Mouse (Mus musculus) limb, embryonic 13.5 days (tissue): ENCODE data around the gene Tsks. TPM values are rescaled to one million over a fixed set of nuclear protein-coding genes. Genes with fewer than 3 reads are reported as not detected.

Experiments used
- ATAC-seq: fragments of 200-750 bp; cut with Nextera tagmentation; 2 replicates; pipeline ENCODE4 v1.8.0; 2017; ENCODE audit warnings: low read depth, moderate number of reproducible peaks, moderate TSS enrichment; ENCODE audit not compliant: low FRiP score
- H3K27ac ChIP-seq: fragments of 300-500 bp; sonication (generic); 2 replicates; pipeline ENCODE4 v1.5.1; 2015; ENCODE audit warnings: inconsistent platforms, mild to moderate bottlenecking, moderate library complexity
- H3K27me3 ChIP-seq: fragments of 300-500 bp; sonication (generic); 2 replicates; pipeline ENCODE4 v1.6.1; 2015; ENCODE audit warnings: mild to moderate bottlenecking, inconsistent platforms
- H3K36me3 ChIP-seq: fragments of 300-500 bp; sonication (generic); 2 replicates; pipeline ENCODE4 v1.6.1; 2015; ENCODE audit warnings: inconsistent platforms, mild to moderate bottlenecking, moderate library complexity
- H3K4me1 ChIP-seq: fragments of 300-500 bp; sonication (generic); 2 replicates; pipeline ENCODE4 v1.6.1; 2015; ENCODE audit warnings: inconsistent platforms
- H3K4me2 ChIP-seq: fragments of 300-500 bp; sonication (generic); replicated peaks from 2 replicates; pipeline ENCODE4 v1.6.1; 2015; ENCODE audit warnings: inconsistent platforms, mild to moderate bottlenecking, moderate library complexity
- H3K4me3 ChIP-seq: fragments of 300-500 bp; sonication (generic); 2 replicates; pipeline ENCODE4 v1.5.1; 2015; ENCODE audit warnings: moderate library complexity, mild to moderate bottlenecking, inconsistent platforms
- H3K9ac ChIP-seq: fragments of 300-500 bp; sonication (generic); 2 replicates; pipeline ENCODE4 v1.6.1; 2015; ENCODE audit warnings: mild to moderate bottlenecking, inconsistent platforms
- H3K9me3 ChIP-seq: fragments of 300-500 bp; sonication (generic); 2 replicates; pipeline ENCODE4 v1.6.1; 2016; ENCODE audit warnings: inconsistent platforms
- WGBS: fragments of 180-500 bp; shearing (Covaris S2); methylation state at CpG from one replicate; pipeline ENCODE4 v1.1.7; 2015; 5-methylcytosine and 5-hydroxymethylcytosine counted together
- polyA plus RNA-seq: library from polyadenylated mRNA; unstranded; fragments of >200 nt; fragmentation: Nextera tagmentation; extraction: Ambion mirVana; gene quantifications from 2 replicates; pipeline ENCODE4 v1.2.1, GENCODE M21; 2015

Gene Tsks
- polyA plus RNA-seq, 1 experiment from 2014 or later = 0.25 TPM

GRCm38 (mm10) chr7:44953561-44953960 is 10.6 kb downstream of the Tsks start:
- Histone ChIP-seq H3K4me2 (no peak overlapping the region), H3K27ac (no peak overlapping the region), H3K9ac (no peak overlapping the region), H3K27me3 (peaks cover 33% of the 10 kb centered on the region), H3K4me3 (no peak overlapping the region), H3K4me1 (peaks cover 10% of the 10 kb centered on the region), H3K9me3 (no peaks in the 10 kb centered on the region), H3K36me3 (peaks cover 1% of the 10 kb centered on the region; the same call in 1 of the 2 replicates)
- 63% methylated on average over 14 of the region's 14 CpGs for WGBS
- no peak for ATAC-seq

DNA sequence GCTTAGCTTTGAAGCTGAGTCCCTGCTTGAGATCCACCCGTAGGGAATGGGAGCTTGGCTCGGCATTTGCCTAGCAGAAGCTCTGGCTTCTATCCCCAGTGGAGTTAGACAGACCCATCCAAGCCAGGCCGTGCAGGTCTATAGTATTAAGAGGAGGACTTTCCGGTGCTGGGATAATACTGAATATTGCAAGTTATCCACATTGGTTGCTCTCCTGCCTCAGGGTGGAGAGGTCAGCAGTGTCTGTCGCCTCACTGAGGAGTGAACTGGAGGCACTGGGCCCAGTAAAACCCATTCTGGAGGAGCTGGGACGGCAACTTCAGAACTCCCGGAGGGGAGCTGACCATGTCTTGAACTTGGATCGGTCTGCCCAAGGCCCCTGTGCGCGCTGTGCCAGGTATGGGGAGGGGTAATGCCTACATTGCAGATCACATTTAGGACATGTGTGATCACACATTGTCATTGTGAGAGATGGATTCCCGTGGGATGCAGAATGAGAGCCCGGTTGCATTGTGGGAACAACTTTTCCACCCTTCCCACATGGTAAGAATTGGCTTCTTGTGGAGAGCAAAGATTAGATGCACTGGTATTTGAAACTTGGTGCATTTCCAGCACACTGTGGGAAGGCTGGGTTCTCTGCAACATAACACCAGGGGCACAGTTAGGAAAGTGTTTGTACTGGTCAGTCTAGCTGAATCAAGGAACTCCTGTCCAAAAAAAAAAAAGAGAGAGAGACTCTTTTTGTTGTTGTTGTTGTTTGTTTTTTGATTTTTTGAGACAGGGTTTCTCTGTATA is 11.3 kb downstream of the Tsks start:
- WGBS = 84% methylated on average over 12 of the region's 12 CpGs
- Histone ChIP-seq H3K9ac (no peak overlapping the region), H3K27me3 (peaks cover 26% of the 10 kb centered on the region), H3K4me2 (no peak overlapping the region), H3K27ac (no peak overlapping the region), H3K9me3 (no peaks in the 10 kb centered on the region), H3K4me3 (no peak overlapping the region), H3K4me1 (peaks cover 10% of the 10 kb centered on the region), H3K36me3 (peaks cover 8% of the 10 kb centered on the region)
- ATAC-seq = no peak

- H3K27me3 ChIP-seq = peaks cover 14% of the 10 kb centered on the region
- 51% methylated on average over 5 of the region's 5 CpGs for WGBS
- no peak for ATAC-seq
- peaks cover 19% of the 10 kb centered on the region for H3K36me3 ChIP-seq
- H3K9me3 ChIP-seq = no peaks in the 10 kb centered on the region
- H3K9ac ChIP-seq = no peak overlapping the region
- no peak overlapping the region for H3K4me2 ChIP-seq
- H3K4me3 ChIP-seq = no peak overlapping the region
- no peak overlapping the region for H3K27ac ChIP-seq
- H3K4me1 ChIP-seq = peaks cover 10% of the 10 kb centered on the region
These were observed 12.6 kb downstream of the Tsks start for GRCm38 (mm10) chr7:44955628-44956027.

DNA sequence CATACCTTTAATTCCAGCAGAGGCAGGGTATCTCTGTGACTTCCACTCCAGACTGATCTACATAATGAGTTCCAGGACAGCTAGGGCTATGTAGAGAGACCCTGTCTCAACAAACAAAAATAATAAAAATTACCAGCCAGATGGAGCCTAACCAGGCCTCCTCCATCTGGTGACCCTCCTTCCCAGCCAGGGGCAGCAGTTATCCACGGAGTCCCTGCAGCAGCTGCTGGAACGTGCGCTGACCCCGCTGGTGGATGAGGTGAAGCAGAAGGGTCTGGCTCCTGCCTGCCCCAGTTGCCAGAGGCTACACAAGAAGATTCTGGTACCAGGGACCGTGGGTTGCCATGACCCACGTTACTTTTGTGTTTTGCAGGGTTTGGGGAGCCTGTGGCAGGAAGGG is 13.3 kb downstream of the Tsks start:
- no peak overlapping the region for H3K4me2 ChIP-seq
- H3K9ac ChIP-seq = no peak overlapping the region
- 55% methylated on average over 6 of the region's 6 CpGs for WGBS
- H3K9me3 ChIP-seq = no peaks in the 10 kb centered on the region
- ATAC-seq = no peak
- no peak overlapping the region for H3K4me3 ChIP-seq
- no peak overlapping the region for H3K27ac ChIP-seq
- H3K27me3 ChIP-seq = peaks cover 7% of the 10 kb centered on the region
- H3K36me3 ChIP-seq = peaks cover 26% of the 10 kb centered on the region
- H3K4me1 ChIP-seq = peaks cover 10% of the 10 kb centered on the region

DNA sequence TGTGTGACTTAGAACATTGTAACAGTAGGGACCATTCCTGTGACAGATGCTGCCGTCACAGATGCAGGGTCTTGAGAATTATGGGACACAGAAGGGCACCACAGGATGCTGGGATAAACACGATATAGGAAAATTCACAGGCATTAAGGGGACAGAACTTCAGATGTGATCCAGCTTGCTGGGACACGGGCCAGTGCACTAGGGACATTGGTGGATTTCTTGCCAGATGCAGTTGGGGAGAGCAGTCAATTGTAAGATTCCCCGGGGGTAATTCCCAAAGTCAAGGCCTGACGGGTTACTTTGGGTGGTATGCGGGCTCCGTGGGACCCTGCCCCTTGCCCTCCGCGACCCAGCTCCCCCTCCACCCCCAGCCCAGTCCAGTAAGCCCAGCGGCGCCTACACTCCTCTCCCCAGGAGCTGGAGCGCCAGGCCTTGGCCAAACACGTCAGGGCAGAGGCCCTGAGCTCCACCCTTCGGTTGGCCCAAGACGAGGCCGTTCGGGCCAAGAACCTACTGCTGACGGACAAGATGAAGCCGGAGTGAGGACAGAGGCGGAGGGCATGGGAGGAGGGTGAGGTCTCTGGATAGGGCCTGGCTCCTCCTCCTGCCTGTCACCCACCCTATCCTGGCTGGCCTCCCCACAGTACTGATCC is 14.3 kb downstream of the Tsks start:
- ATAC-seq = no peak
- peaks cover 2% of the 10 kb centered on the region; the same call in 1 of the 2 replicates for H3K4me1 ChIP-seq
- H3K4me3 ChIP-seq = no peak overlapping the region
- peaks cover 36% of the 10 kb centered on the region for H3K36me3 ChIP-seq
- WGBS = 76% methylated on average over 20 of the region's 20 CpGs
- H3K9me3 ChIP-seq = no peaks in the 10 kb centered on the region
- H3K4me2 ChIP-seq = no peak overlapping the region
- H3K27me3 ChIP-seq = no peaks in the 10 kb centered on the region
- peak overlapping the region; percentile 31; the same call in 1 of the 2 replicates for H3K9ac ChIP-seq
- H3K27ac ChIP-seq = no peak overlapping the region

DNA sequence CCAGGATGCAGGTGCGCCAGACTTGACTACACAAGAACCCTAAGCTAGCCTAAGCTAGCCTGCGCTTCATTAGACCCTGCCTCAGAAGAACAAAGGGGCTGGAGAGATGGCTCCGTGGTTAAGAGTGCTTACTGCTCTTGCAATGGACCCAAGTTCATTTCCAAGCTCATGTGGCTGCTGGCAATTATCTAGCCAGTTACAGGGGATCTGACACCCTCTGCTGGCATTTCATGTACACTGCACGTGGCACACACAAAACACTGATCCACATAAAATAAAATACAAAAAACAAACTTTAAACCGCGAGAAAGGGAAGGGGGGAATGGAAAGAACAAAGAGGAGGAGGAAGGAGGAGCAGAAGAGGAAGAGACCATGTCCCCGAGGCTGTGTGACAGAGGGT is 15.2 kb downstream of the Tsks start:
- ATAC-seq = no peak
- no peaks in the 10 kb centered on the region for H3K4me1 ChIP-seq
- WGBS = 55% methylated on average over 7 of the region's 7 CpGs
- H3K27me3 ChIP-seq = no peaks in the 10 kb centered on the region
- no peak overlapping the region for H3K27ac ChIP-seq
- H3K36me3 ChIP-seq = peaks cover 44% of the 10 kb centered on the region
- H3K4me3 ChIP-seq = no peak overlapping the region
- no peak overlapping the region for H3K9ac ChIP-seq
- no peaks in the 10 kb centered on the region for H3K9me3 ChIP-seq
- no peak overlapping the region for H3K4me2 ChIP-seq

DNA sequence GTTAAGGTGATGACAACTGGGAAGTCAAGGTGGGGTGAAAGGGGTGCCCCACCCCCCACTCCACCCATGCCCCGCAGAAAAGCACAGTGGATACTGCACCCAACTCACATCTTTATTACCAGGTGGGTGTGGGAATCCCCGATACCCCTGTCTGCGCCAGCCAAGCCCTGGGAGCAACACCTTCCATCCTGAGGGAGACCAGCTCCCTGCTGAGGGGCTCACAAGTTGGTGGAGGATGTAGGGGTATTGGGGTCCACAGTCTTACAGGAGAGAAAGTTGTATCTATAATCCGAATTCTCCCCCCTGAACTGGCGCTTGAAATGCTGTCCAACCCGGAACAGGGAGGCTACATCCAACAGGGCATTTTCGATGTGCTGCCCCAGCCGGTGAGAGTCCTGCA is 16.3 kb downstream of the Tsks start:
- H3K4me2 ChIP-seq = no peak overlapping the region
- H3K9me3 ChIP-seq = no peaks in the 10 kb centered on the region
- no peak overlapping the region for H3K27ac ChIP-seq
- no peak for ATAC-seq
- no peaks in the 10 kb centered on the region for H3K27me3 ChIP-seq
- H3K4me1 ChIP-seq = no peaks in the 10 kb centered on the region
- 89% methylated on average over 8 of the region's 8 CpGs for WGBS
- no peak overlapping the region for H3K9ac ChIP-seq
- H3K4me3 ChIP-seq = no peak overlapping the region
- peaks cover 54% of the 10 kb centered on the region for H3K36me3 ChIP-seq

- Histone ChIP-seq H3K4me2 (no peak overlapping the region), H3K27me3 (no peaks in the 10 kb centered on the region), H3K4me3 (no peak overlapping the region), H3K4me1 (no peaks in the 10 kb centered on the region), H3K9ac (no peak overlapping the region), H3K9me3 (no peaks in the 10 kb centered on the region), H3K36me3 (peaks cover 59% of the 10 kb centered on the region), H3K27ac (no peak overlapping the region)
- no peak for ATAC-seq
- 85% methylated on average over 10 of the region's 10 CpGs for WGBS
These were observed 17.0 kb downstream of the Tsks start for GRCm38 (mm10) chr7:44959874-44960511.

DNA sequence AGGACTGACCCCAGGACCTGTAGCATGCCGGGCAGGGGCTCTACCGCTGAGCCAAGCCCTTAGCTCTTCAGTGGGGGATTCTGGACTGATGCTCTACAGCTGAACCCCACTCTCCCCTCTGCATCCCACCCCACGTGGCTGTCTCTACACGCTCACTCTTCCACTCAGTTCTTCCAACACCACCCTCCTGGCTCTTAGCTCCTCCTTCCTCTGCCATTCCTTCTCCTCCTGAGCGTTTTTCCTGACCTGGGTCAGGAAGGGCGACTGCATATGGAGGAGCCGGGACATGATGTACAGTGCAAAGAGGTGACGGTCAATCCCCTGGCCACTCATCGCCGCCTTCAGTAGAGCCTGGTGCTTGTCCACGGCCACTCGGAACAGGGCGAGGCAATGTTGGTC is 17.5 kb downstream of the Tsks start:
- peaks cover 64% of the 10 kb centered on the region for H3K36me3 ChIP-seq
- H3K27me3 ChIP-seq = no peaks in the 10 kb centered on the region
- 89% methylated on average over 13 of the region's 13 CpGs for WGBS
- H3K4me1 ChIP-seq = no peaks in the 10 kb centered on the region
- no peak overlapping the region for H3K4me3 ChIP-seq
- ATAC-seq = no peak
- H3K9ac ChIP-seq = no peak overlapping the region
- no peak overlapping the region for H3K4me2 ChIP-seq
- no peaks in the 10 kb centered on the region for H3K9me3 ChIP-seq
- H3K27ac ChIP-seq = no peak overlapping the region

DNA sequence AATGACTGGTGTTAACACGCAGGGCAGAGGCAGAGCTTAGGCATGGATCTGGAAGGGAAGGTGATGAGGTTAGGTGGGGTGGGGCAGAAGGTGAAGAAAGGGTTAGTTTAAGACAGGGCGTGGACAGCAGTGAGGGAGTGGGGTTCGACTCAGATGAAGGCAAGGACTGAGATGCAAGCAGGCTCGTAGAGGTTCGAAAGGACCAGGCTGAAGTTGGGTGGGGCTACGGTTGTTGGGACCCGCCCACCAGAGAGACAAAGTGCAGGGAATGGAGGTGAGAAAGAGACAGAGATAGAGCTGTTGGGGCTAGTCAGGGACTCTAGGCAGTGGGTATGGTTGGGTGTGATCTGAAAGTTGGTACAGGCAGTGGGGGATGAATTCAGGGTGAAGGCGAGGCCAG is 19.3 kb downstream of the Tsks start:
- no peak for ATAC-seq
- Histone ChIP-seq H3K4me3 (no peak overlapping the region), H3K4me1 (no peaks in the 10 kb centered on the region), H3K27ac (no peak overlapping the region), H3K9me3 (no peaks in the 10 kb centered on the region), H3K27me3 (no peaks in the 10 kb centered on the region), H3K36me3 (peaks cover 79% of the 10 kb centered on the region), H3K4me2 (no peak overlapping the region), H3K9ac (no peak overlapping the region)
- 68% methylated on average over 8 of the region's 8 CpGs for WGBS

- peaks cover 79% of the 10 kb centered on the region for H3K36me3 ChIP-seq
- H3K9ac ChIP-seq = no peak overlapping the region
- H3K27ac ChIP-seq = no peak overlapping the region
- no peaks in the 10 kb centered on the region for H3K27me3 ChIP-seq
- 88% methylated on average over 5 of the region's 5 CpGs for WGBS
- H3K4me3 ChIP-seq = no peak overlapping the region
- no peaks in the 10 kb centered on the region for H3K4me1 ChIP-seq
- no peak for ATAC-seq
- H3K9me3 ChIP-seq = no peaks in the 10 kb centered on the region
- H3K4me2 ChIP-seq = no peak overlapping the region
These were observed 19.8 kb downstream of the Tsks start for GRCm38 (mm10) chr7:44962831-44963230.

DNA sequence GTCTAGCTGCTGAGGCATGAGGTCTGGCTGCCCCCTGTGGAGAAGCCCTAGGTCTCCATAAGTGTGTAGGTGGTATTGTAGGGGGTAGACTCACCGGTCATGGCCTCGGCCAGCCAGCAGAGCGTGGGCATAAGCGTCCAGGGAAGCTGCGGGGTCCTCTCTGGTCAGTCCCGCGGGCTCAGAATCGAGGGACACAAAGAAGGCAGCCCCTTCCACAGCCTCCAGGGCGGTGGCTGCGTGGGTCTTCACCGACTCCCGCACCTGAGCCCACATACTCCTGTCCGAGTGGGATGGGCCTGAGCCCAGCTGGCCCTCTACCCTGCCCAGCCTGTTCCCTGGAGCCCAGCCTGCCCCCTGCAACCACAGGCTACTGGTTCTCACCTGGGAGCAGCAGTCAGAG is 22.0 kb downstream of the Tsks start:
- H3K27ac ChIP-seq = no peak overlapping the region
- no peak overlapping the region for H3K9ac ChIP-seq
- ATAC-seq = no peak
- no peaks in the 10 kb centered on the region for H3K27me3 ChIP-seq
- peaks cover 64% of the 10 kb centered on the region for H3K36me3 ChIP-seq
- H3K4me3 ChIP-seq = no peak overlapping the region
- WGBS = 94% methylated on average over 13 of the region's 13 CpGs
- no peak overlapping the region for H3K4me2 ChIP-seq
- H3K4me1 ChIP-seq = peaks cover 3% of the 10 kb centered on the region
- no peaks in the 10 kb centered on the region for H3K9me3 ChIP-seq
